Mouse (Mus musculus): ENCODE data around the gene Zfp950. TPM values are rescaled to one million over a fixed set of nuclear protein-coding genes. Genes with fewer than 3 reads are reported as not detected.
A peak's percentile ranks its signal among the peaks of the same experiment; 100 is the strongest.
"Not testable (repeated sequence)": the region's sequence is repeated elsewhere in the genome, so short reads cannot be mapped to it uniquely, and the experiment has no call there.

Gene Zfp950
- total RNA-seq (2017) = 44.0 to 64.0 TPM (median 54.8 TPM) in 3 replicates

GRCm38 (mm10) chr19:61140342-61141206, at the start of gene Zfp950:
Zfp950 (minus strand) TSS chr19:61140840.
- ATAC-seq (replicated peaks; ENCODE audit: insufficient number of reproducible peaks, low FRiP score, low TSS enrichment, poor library complexity, severe bottlenecking) = peak; percentile 100

- ATAC-seq (replicated peaks; ENCODE audit: insufficient number of reproducible peaks, low FRiP score, low TSS enrichment, poor library complexity, severe bottlenecking) = not testable (repeated sequence)
These were observed 43.0 kb upstream of the Zfp950 start, which contains the start of gene Gm6020 for GRCm38 (mm10) chr19:61183590-61183989. Gm6020 (plus strand) TSS chr19:61183890.

GRCm38 (mm10) chr19:61175756-61176324, 35.2 kb upstream of the Zfp950 start, which contains the start of gene Gm7102:
Gm7102 (minus strand) TSS chr19:61176309.
- no peak for ATAC-seq (replicated peaks; ENCODE audit: insufficient number of reproducible peaks, low FRiP score, low TSS enrichment, poor library complexity, severe bottlenecking)

- 0 out of 2 replicates have a peak, but pooled peaks have one; percentile 53 for ATAC-seq (replicated peaks; ENCODE audit: insufficient number of reproducible peaks, low FRiP score, low TSS enrichment, poor library complexity, severe bottlenecking)
These were observed 11.2 kb upstream of the Zfp950 start for GRCm38 (mm10) chr19:61151701-61152420.

- 0 out of 2 replicates have a peak, but pooled peaks have one; percentile 17 for ATAC-seq (replicated peaks; ENCODE audit: insufficient number of reproducible peaks, low FRiP score, low TSS enrichment, poor library complexity, severe bottlenecking)
These were observed 10.7 kb upstream of the Zfp950 start for GRCm38 (mm10) chr19:61151372-61151700.

- ATAC-seq (replicated peaks; ENCODE audit: insufficient number of reproducible peaks, low FRiP score, low TSS enrichment, poor library complexity, severe bottlenecking) = no peak
These were observed 659 bp upstream of the Zfp950 start for GRCm38 (mm10) chr19:61141299-61141698.

- no peak for ATAC-seq (replicated peaks; ENCODE audit: insufficient number of reproducible peaks, low FRiP score, low TSS enrichment, poor library complexity, severe bottlenecking)
These were observed 2.0 kb downstream of the Zfp950 start for GRCm38 (mm10) chr19:61138655-61139054.

GRCm38 (mm10) chr19:61131096-61131495, 9.5 kb downstream of the Zfp950 start:
- no peak for ATAC-seq (replicated peaks; ENCODE audit: insufficient number of reproducible peaks, low FRiP score, low TSS enrichment, poor library complexity, severe bottlenecking)

GRCm38 (mm10) chr19:61110184-61110583, 30.5 kb downstream of the Zfp950 start:
- ATAC-seq (replicated peaks; ENCODE audit: insufficient number of reproducible peaks, low FRiP score, low TSS enrichment, poor library complexity, severe bottlenecking) = no peak

GRCm38 (mm10) chr19:61097764-61098163, 42.9 kb downstream of the Zfp950 start:
- no peak; the same call in 1 of the 2 replicates for ATAC-seq (replicated peaks; ENCODE audit: insufficient number of reproducible peaks, low FRiP score, low TSS enrichment, poor library complexity, severe bottlenecking)

GRCm38 (mm10) chr19:61096776-61097175, 43.9 kb downstream of the Zfp950 start:
- no peak for ATAC-seq (replicated peaks; ENCODE audit: insufficient number of reproducible peaks, low FRiP score, low TSS enrichment, poor library complexity, severe bottlenecking)

GRCm38 (mm10) chr19:61090541-61090940, 50.1 kb downstream of the Zfp950 start:
- ATAC-seq (replicated peaks; ENCODE audit: insufficient number of reproducible peaks, low FRiP score, low TSS enrichment, poor library complexity, severe bottlenecking) = no peak

GRCm38 (mm10) chr19:61089001-61089400, 51.6 kb downstream of the Zfp950 start:
- ATAC-seq (replicated peaks; ENCODE audit: insufficient number of reproducible peaks, low FRiP score, low TSS enrichment, poor library complexity, severe bottlenecking) = no peak

GRCm38 (mm10) chr19:61087781-61088180, 52.9 kb downstream of the Zfp950 start:
- no peak for ATAC-seq (replicated peaks; ENCODE audit: insufficient number of reproducible peaks, low FRiP score, low TSS enrichment, poor library complexity, severe bottlenecking)

- no peak for ATAC-seq (replicated peaks; ENCODE audit: insufficient number of reproducible peaks, low FRiP score, low TSS enrichment, poor library complexity, severe bottlenecking)
These were observed 55.4 kb downstream of the Zfp950 start for GRCm38 (mm10) chr19:61085217-61085616.

GRCm38 (mm10) chr19:61084149-61084940, 56.3 kb downstream of the Zfp950 start:
- ATAC-seq (replicated peaks; ENCODE audit: insufficient number of reproducible peaks, low FRiP score, low TSS enrichment, poor library complexity, severe bottlenecking) = peak; percentile 65

- no peak for ATAC-seq (replicated peaks; ENCODE audit: insufficient number of reproducible peaks, low FRiP score, low TSS enrichment, poor library complexity, severe bottlenecking)
These were observed 57.6 kb downstream of the Zfp950 start for GRCm38 (mm10) chr19:61083006-61083405.

GRCm38 (mm10) chr19:61080251-61080749, 60.3 kb downstream of the Zfp950 start:
- peak; percentile 68 for ATAC-seq (replicated peaks; ENCODE audit: insufficient number of reproducible peaks, low FRiP score, low TSS enrichment, poor library complexity, severe bottlenecking)

Measured in monocyte, adult 5-6 weeks (primary cell).